Mouse (Mus musculus) myocyte (in vitro differentiated cells): ENCODE data around the gene Dpep1. TPM values are rescaled to one million over a fixed set of nuclear protein-coding genes. Genes with fewer than 3 reads are reported as not detected.

Experiments used
- H3K27me3 ChIP-seq: one replicate; pipeline ENCODE4 v1.6.1; 2011; ENCODE audit not compliant: control insufficient read depth, insufficient read depth, insufficient read length
- H3K36me3 ChIP-seq: one replicate; pipeline ENCODE4 v1.6.1; 2011; ENCODE audit not compliant: control insufficient read depth, insufficient read depth
- H3K4me2 ChIP-seq: one replicate; pipeline ENCODE4 v1.6.1; 2011; ENCODE audit warnings: low read depth, control low read depth
- H3K4me3 ChIP-seq: one replicate; pipeline ENCODE4 v1.5.1; 2011; ENCODE audit warnings: mild to moderate bottlenecking, control low read depth, moderate library complexity
- H3K79me2 ChIP-seq: one replicate; pipeline ENCODE4 v1.6.1; 2011; ENCODE audit not compliant: control insufficient read depth, insufficient read depth
- H3ac ChIP-seq: one replicate; pipeline ENCODE4 v1.6.1; 2011; ENCODE audit not compliant: control insufficient read depth, insufficient read length
- CEBPB ChIP-seq: IDR thresholded peaks from 2 replicates; pipeline ENCODE4 v1.6.1; 2011; ENCODE audit warnings: mild to moderate bottlenecking, moderate library complexity; ENCODE audit not compliant: poor library complexity, insufficient read depth, severe bottlenecking
- E2F4 ChIP-seq: IDR thresholded peaks from one replicate; pipeline ENCODE4 v1.6.1; 2011; ENCODE audit warnings: mild to moderate bottlenecking, control low read depth, moderate library complexity; ENCODE audit not compliant: insufficient read depth
- MAX ChIP-seq: IDR thresholded peaks from one replicate; pipeline ENCODE4 v1.6.1; 2011; ENCODE audit warnings: low read depth, mild to moderate bottlenecking, control low read depth
- MYOD1 ChIP-seq, 3 experiments: IDR thresholded peaks; one replicate each; pipeline ENCODE4 v1.6.1; 2011; ENCODE audit warnings: control low read depth in 2 of 3, low read depth in 2 of 3, mild to moderate bottlenecking in 2 of 3, moderate library complexity in 1 of 3; ENCODE audit not compliant: insufficient read length in 2 of 3, control insufficient read depth in 1 of 3
- MYOG ChIP-seq, 3 experiments: IDR thresholded peaks; one replicate each; pipeline ENCODE4 v1.6.1; 2011; ENCODE audit warnings: control low read depth in 2 of 3, low read depth in 2 of 3, mild to moderate bottlenecking in 2 of 3; ENCODE audit not compliant: insufficient read length in 2 of 3, control insufficient read depth in 1 of 3, insufficient read depth in 1 of 3
- POLR2A ChIP-seq: IDR thresholded peaks from one replicate; pipeline ENCODE4 v1.6.1; 2011; ENCODE audit warnings: low read depth, mild to moderate bottlenecking, control low read depth, moderate library complexity; ENCODE audit not compliant: insufficient read length
- POLR2AphosphoS2 ChIP-seq: IDR thresholded peaks from one replicate; pipeline ENCODE4 v1.6.1; 2011; ENCODE audit warnings: low read depth, control low read depth; ENCODE audit not compliant: insufficient read length
- REST ChIP-seq: IDR thresholded peaks from one replicate; pipeline ENCODE4 v1.6.1; 2011; ENCODE audit warnings: mild to moderate bottlenecking, control low read depth, moderate library complexity; ENCODE audit not compliant: insufficient read depth, insufficient read length
- SRF ChIP-seq: IDR thresholded peaks from one replicate; pipeline ENCODE4 v1.6.1; 2011; ENCODE audit warnings: low read depth; ENCODE audit not compliant: control insufficient read depth, insufficient read length
- TCF12 ChIP-seq: IDR thresholded peaks from one replicate; pipeline ENCODE4 v1.6.1; 2011; ENCODE audit warnings: mild to moderate bottlenecking, control low read depth; ENCODE audit not compliant: poor library complexity, insufficient read depth, severe bottlenecking
- TCF3 ChIP-seq: IDR thresholded peaks from one replicate; pipeline ENCODE4 v1.6.1; 2011; ENCODE audit warnings: low read depth, control low read depth; ENCODE audit not compliant: insufficient read length
- USF1 ChIP-seq: IDR thresholded peaks from one replicate; pipeline ENCODE4 v1.6.1; 2011; ENCODE audit warnings: low read depth, mild to moderate bottlenecking, control low read depth, moderate library complexity
- polyA plus RNA-seq: library from polyadenylated mRNA; unstranded; fragments of >200 nt; fragmentation: generic; extraction: Trizol; gene quantifications from one replicate; pipeline ENCODE4 v1.2.1, GENCODE M21; 2012; ENCODE audit warnings: missing spikeins

Dpep1 gene
- polyA plus RNA-seq, 1 experiment, result 12.9 TPM

DNA sequence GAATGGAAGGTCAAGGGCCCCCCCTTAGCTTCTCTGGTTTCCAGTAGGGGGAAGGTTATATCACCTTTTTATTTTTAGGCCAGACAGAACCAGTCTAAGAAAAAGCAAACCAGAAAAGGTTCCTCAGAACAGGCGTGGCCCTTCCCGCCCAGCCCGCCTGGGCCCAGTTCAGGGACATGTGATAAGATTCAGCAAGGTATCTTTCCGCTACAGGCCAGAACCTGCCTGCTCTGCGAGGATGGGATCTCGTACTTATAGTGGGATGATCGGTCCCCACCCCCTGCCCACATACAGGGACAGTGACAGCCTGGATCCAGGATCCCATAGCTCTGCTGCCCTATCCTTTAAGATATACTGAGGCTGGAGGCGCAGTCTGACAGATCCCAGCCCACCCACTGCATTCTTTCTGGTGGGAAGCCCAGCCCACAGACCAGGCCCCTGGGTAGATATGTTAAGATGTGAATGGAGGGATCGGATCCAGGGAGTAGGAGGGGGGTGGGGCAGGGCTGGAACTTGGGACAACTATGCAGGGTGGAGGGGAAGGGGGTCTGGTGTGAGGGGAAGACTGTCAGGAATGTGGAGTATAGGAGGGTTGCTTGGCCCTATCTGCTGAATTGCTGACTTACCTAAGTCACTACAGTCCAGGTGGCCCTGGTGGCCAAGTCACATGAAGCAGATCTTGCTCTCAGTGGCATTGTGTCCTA is 29.8 kb upstream of the Dpep1 start:
- Histone ChIP-seq H3K4me3 (no peak overlapping the region), H3ac (no peak overlapping the region), H3K79me2 (no peaks in the 10 kb centered on the region), H3K36me3 (no peaks in the 10 kb centered on the region), H3K27me3 (no peaks in the 10 kb centered on the region), H3K4me2 (no peak overlapping the region)
- TF ChIP-seq CEBPB (no peak), POLR2A (no peak), MAX (no peak), POLR2AphosphoS2 (no peak), MYOG (IDR thresholded peaks at IDR 0.05; ENCODE audit: control insufficient read depth in 1 of 3, insufficient read depth in 1 of 3, insufficient read length in 2 of 3, low read depth in 2 of 3) (no peak), REST (no peak), TCF12 (no peak), E2F4 (no peak), MYOD1 (IDR thresholded peaks at IDR 0.05; ENCODE audit: control insufficient read depth in 1 of 3, insufficient read length in 2 of 3, low read depth in 2 of 3) (no peak), USF1 (no peak), TCF3 (no peak)

DNA sequence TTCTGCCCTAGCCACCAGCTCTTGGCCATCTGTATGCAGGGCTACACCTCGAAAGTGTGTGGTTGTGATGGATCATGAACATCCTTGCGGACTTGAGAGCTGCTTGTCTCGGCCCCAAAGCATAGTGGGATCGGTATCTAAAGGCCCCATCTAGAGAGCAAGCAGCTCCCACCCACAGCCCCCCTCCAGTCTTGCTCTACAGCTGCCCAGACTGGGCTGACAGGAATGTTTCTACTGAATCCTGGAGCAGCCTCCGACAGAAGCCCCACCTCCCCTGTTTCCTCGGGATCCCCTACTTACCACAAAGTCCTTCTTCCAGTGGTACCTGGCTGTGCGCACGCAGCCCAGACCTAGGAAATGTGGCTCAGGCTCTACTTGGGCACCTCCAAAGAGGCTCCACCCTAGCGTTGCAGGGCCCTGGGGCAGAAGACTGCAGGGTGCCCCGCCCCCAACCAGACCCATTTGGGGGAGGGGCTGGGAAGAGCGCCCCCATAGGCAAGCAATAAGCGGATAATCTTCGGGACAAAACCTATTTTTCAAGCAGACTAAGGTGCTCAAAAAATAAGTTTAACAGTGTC is 28.1 kb upstream of the Dpep1 start, which contains the start of gene Sult5a1:
Gene Sult5a1, minus strand, starts transcription at position 428 of the 578 bp plus-strand sequence.
- H3K36me3 ChIP-seq, result no peaks in the 10 kb centered on the region

DNA sequence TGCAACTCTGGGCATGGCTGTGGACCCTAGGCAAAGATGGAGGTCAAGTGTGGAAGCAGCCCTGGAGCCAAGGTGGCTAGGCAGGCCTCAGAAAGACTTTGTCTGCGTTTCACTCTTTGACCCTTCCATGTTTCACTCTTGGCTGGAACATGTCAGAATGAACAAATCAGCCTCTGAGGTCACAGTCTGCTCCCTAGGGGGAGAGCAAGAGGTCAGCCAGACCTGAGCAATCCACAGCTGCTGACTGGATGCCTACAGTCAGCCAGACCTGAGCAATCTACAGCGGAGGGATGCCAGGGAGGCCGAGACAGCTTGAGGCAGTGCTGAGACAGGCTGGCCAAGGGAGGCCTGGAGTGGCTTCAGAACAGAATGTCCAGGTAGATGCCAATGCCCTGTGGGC is 4.7 kb upstream of the Dpep1 start:
- Histone ChIP-seq H3K4me2 (no peak overlapping the region), H3K27me3 (no peaks in the 10 kb centered on the region), H3K4me3 (no peak overlapping the region), H3K36me3 (no peaks in the 10 kb centered on the region), H3K79me2 (no peaks in the 10 kb centered on the region), H3ac (no peak overlapping the region)
- no peak for TF ChIP-seq POLR2AphosphoS2
- TF ChIP-seq MYOD1 (IDR thresholded peaks at IDR 0.05; ENCODE audit: control insufficient read depth in 1 of 3, insufficient read length in 2 of 3, low read depth in 2 of 3), result no peak
- no peak for TF ChIP-seq SRF
- TF ChIP-seq E2F4, result no peak
- no peak for TF ChIP-seq POLR2A
- no peak for TF ChIP-seq TCF12
- no peak for TF ChIP-seq CEBPB
- TF ChIP-seq USF1, result no peak
- TF ChIP-seq MYOG (IDR thresholded peaks at IDR 0.05; ENCODE audit: control insufficient read depth in 1 of 3, insufficient read depth in 1 of 3, insufficient read length in 2 of 3, low read depth in 2 of 3), result no peak
- no peak for TF ChIP-seq REST
- no peak for TF ChIP-seq TCF3
- no peak for TF ChIP-seq MAX

More for the DNA sequence above, 28.1 kb upstream of the Dpep1 start, which contains the start of gene Sult5a1:
- Histone ChIP-seq H3K27me3 (no peaks in the 10 kb centered on the region), H3K79me2 (no peaks in the 10 kb centered on the region), H3ac (no peak within 1 kb of the TSS), H3K4me2 (no peak within 1 kb of the TSS), H3K4me3 (no peak within 1 kb of the TSS)
- TF ChIP-seq USF1 (no peak), POLR2AphosphoS2 (no peak), SRF (no peak), MAX (no peak), REST (no peak), MYOG (IDR thresholded peaks at IDR 0.05; ENCODE audit: control insufficient read depth in 1 of 3, insufficient read depth in 1 of 3, insufficient read length in 2 of 3, low read depth in 2 of 3) (no peak), CEBPB (no peak), POLR2A (no peak), E2F4 (no peak), TCF12 (no peak)

DNA sequence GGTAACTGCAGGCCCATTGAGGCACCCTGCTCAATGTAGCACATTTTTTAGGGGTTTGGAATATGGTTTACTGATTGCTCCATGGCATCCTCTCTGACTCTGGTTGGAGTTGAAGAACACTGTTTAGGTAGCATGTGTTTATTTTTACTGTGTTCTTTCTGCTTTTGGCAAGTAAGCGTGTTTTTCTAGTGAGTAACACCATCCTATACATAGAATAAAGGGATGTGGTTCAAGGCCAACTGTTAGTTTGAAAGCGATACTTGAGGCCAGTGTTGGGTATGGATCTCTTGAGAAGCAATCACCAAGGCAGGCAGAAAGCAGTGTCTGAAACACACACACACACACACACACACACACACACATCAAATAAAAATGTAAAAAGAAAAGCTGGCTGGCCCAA is 2.0 kb downstream of the Dpep1 start:
- H3K4me2 ChIP-seq, result peak overlapping the region; percentile 24
- no peak overlapping the region for H3ac ChIP-seq
- TF ChIP-seq E2F4 (no peak), CEBPB (no peak), MYOD1 (IDR thresholded peaks at IDR 0.05; ENCODE audit: control insufficient read depth in 1 of 3, insufficient read length in 2 of 3, low read depth in 2 of 3) (no peak)
- H3K4me3 ChIP-seq, result no peak overlapping the region
- H3K36me3 ChIP-seq, result no peaks in the 10 kb centered on the region
- H3K79me2 ChIP-seq, result no peaks in the 10 kb centered on the region
- no peaks in the 10 kb centered on the region for H3K27me3 ChIP-seq

DNA sequence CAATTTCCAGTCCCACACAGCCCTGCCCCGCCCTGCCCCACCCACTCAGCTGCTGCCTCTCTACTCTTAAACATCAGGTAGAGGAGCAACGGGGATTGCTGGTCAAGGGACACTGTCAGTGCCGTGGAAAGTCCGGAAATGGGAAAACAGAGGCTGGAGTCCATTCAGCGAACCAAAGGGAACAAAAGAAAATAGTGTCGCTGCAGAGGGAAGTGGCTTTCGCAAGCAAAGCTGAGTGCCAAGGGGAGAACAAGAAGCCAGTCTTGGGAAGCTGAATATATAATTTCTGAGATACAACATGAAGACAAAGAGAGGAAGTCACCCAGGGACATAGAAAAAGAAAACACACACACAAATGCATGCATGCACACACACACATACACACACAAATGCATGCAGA is 2.8 kb downstream of the Dpep1 start:
- TF ChIP-seq POLR2A (no peak), MYOD1 (IDR thresholded peaks at IDR 0.05; ENCODE audit: control insufficient read depth in 1 of 3, insufficient read length in 2 of 3, low read depth in 2 of 3) (no peak), POLR2AphosphoS2 (no peak), USF1 (no peak), REST (no peak), TCF3 (no peak), CEBPB (no peak), SRF (no peak), MYOG (IDR thresholded peaks at IDR 0.05; ENCODE audit: control insufficient read depth in 1 of 3, insufficient read depth in 1 of 3, insufficient read length in 2 of 3, low read depth in 2 of 3) (no peak), E2F4 (no peak), TCF12 (no peak), MAX (no peak)
- Histone ChIP-seq H3ac (no peak overlapping the region), H3K4me3 (no peak overlapping the region), H3K36me3 (no peaks in the 10 kb centered on the region), H3K4me2 (no peak overlapping the region), H3K27me3 (no peaks in the 10 kb centered on the region), H3K79me2 (no peaks in the 10 kb centered on the region)
